Mouse (Mus musculus) monocyte, adult 5-6 weeks (primary cell): ENCODE data around the gene Pabpc1l. TPM values are rescaled to one million over a fixed set of nuclear protein-coding genes. Genes with fewer than 3 reads are reported as not detected.

Experiments used
- ATAC-seq: fragments of 153-309, 156-312 bp; replicated peaks from 2 replicates; pipeline ENCODE4 v1.8.0; 2017; ENCODE audit warnings: mild to moderate bottlenecking; ENCODE audit not compliant: low TSS enrichment, insufficient number of reproducible peaks, severe bottlenecking, poor library complexity, low FRiP score
- total RNA-seq: library from RNA; stranded (forward); fragments of 200-1000, 200-491, 200-594 nt; gene quantifications from 3 replicates; pipeline ENCODE4 v1.2.3, GENCODE M21; 2017

Pabpc1l gene
- total RNA-seq, 1 experiment from 2014 or later, result not detected

- no peak for ATAC-seq
Observed at GRCm38 (mm10) chr2:164076874-164077425, 51.7 kb downstream of the Pabpc1l start.

- no peak for ATAC-seq
Observed at GRCm38 (mm10) chr2:164077875-164078274, 52.6 kb downstream of the Pabpc1l start.

- peak; percentile 36; the same call in 1 of the 2 replicates for ATAC-seq
Observed at GRCm38 (mm10) chr2:164079488-164079887, 54.2 kb downstream of the Pabpc1l start.

- no peak for ATAC-seq
Observed at GRCm38 (mm10) chr2:164081577-164081976, 56.3 kb downstream of the Pabpc1l start.

GRCm38 (mm10) chr2:164082175-164082574 is 56.9 kb downstream of the Pabpc1l start:
- ATAC-seq, result no peak

- peak; percentile 94 for ATAC-seq
Observed at GRCm38 (mm10) chr2:164083609-164084341, 58.5 kb downstream of the Pabpc1l start.

GRCm38 (mm10) chr2:164084342-164084700 is 59.1 kb downstream of the Pabpc1l start:
- ATAC-seq, result peak; percentile 15

- ATAC-seq, result no peak
Observed at GRCm38 (mm10) chr2:164087416-164088017, 62.3 kb downstream of the Pabpc1l start.

GRCm38 (mm10) chr2:164089508-164089907 is 64.3 kb downstream of the Pabpc1l start:
- no peak for ATAC-seq

GRCm38 (mm10) chr2:164094152-164094551 is 68.9 kb downstream of the Pabpc1l start:
- no peak for ATAC-seq

- no peak for ATAC-seq
Observed at GRCm38 (mm10) chr2:164098603-164099250, 73.5 kb downstream of the Pabpc1l start.

Other genes starting within 250 kb of the Pabpc1l start
- gene Ccn5, start 204.6 kb upstream of the Pabpc1l start, total RNA-seq, result not detected in 3 replicates
- not detected in 3 replicates for gene Kcnk15, start 171.8 kb upstream of the Pabpc1l start, total RNA-seq
- gene Rims4, start 106.8 kb upstream of the Pabpc1l start, total RNA-seq, result not detected in 3 replicates
- gene Ywhab, start 30.5 kb upstream of the Pabpc1l start, total RNA-seq, result 50.9 to 83.0 TPM (median 67.5 TPM) in 3 replicates
- 304 to 378 TPM (median 341 TPM) in 3 replicates for gene Stk4, start 44.9 kb downstream of the Pabpc1l start, total RNA-seq
- gene Tomm34, start 45.7 kb downstream of the Pabpc1l start, total RNA-seq, result 38.3 to 59.3 TPM (median 43.2 TPM) in 3 replicates
- not detected in 3 replicates for gene Kcns1, start 145.7 kb downstream of the Pabpc1l start, total RNA-seq
- gene Wfdc5, start 157.3 kb downstream of the Pabpc1l start, total RNA-seq, result not detected in 3 replicates
- not detected in 3 replicates for gene Wfdc12, start 165.2 kb downstream of the Pabpc1l start, total RNA-seq
- gene Wfdc15a, start 174.7 kb downstream of the Pabpc1l start, total RNA-seq, result not detected in 3 replicates
- gene Wfdc15b, start 196.2 kb downstream of the Pabpc1l start, total RNA-seq, result not detected in 3 replicates
- gene Svs2, start 213.0 kb downstream of the Pabpc1l start, total RNA-seq, result 1.1 to 1.6 TPM in 2 of 3 replicates, not detected in the other
- not detected in 3 replicates for gene Svs3b, start 231.2 kb downstream of the Pabpc1l start, total RNA-seq